Mouse (Mus musculus): Measurements from ENCODE around the gene Rdm1.
"Not testable (repeated sequence)": the region's sequence is repeated elsewhere in the genome, so short reads cannot be mapped to it uniquely, and the experiment has no call there.

GRCm38 (mm10) chr11:101641710-101642642 is 15.0 kb downstream of the Rdm1 start:
- not testable (repeated sequence) for TF ChIP-seq CTCF (IDR thresholded peaks at IDR 0.05 in 2 of 3, conservative IDR thresholded peaks at IDR 0.05 in 1 of 3; ENCODE audit: control insufficient read depth in 1 of 3, insufficient read depth in 1 of 3, low read depth in 2 of 3, low read length in 3 of 3, poor library complexity in 1 of 3, severe bottlenecking in 1 of 3); ZC3H11A (IDR thresholded peaks at IDR 0.05; ENCODE audit: low read depth, low read length); GATA1 (IDR thresholded peaks at IDR 0.05; ENCODE audit: low read depth, low read length)
- peak; percentile 85 for TF ChIP-seq NELFE (IDR thresholded peaks at IDR 0.05; ENCODE audit: low read depth, low read length)
- peak; percentile 99 for TF ChIP-seq ZMIZ1 (IDR thresholded peaks at IDR 0.05; ENCODE audit: low read depth, low read length)
- TF ChIP-seq ZNF384 (IDR thresholded peaks at IDR 0.05; ENCODE audit: low read depth, low read length) = peak; percentile 61; the same call in 1 of the 2 replicates
- peak; percentile 84 to 99 for TF ChIP-seq POLR2A (IDR thresholded peaks at IDR 0.05; ENCODE audit: control insufficient read depth in 1 of 2, insufficient read depth in 1 of 2, low read depth in 1 of 2, low read length in 2 of 2, poor library complexity in 1 of 2)
